Mouse (Mus musculus): ENCODE measurements around the gene Notch2. TPM values are rescaled to one million over a fixed set of nuclear protein-coding genes. Genes with fewer than 3 reads are reported as not detected.

The Notch2 gene
- total RNA-seq, 2 experiments from 2014 or later = 8.7 to 10.3 TPM

- intact Hi-C loops (cut with DNase I) = no loop called here
- DNase-seq = no peak
- no peak overlapping the region for H3K4me3 ChIP-seq
- TF ChIP-seq CTCF (IDR thresholded peaks at IDR 0.05) = no peak
- H3K27ac ChIP-seq = peak overlapping the region; percentile 36
Observed at GRCm38 (mm10) chr3:98051407-98051968, 38.2 kb downstream of the Notch2 start.

GRCm38 (mm10) chr3:98052507-98053430 lies 39.4 kb downstream of the Notch2 start:
- peak; percentile 78 for DNase-seq
- no peak for TF ChIP-seq CTCF (IDR thresholded peaks at IDR 0.05)
- intact Hi-C loops (cut with DNase I) = no loop called here
- Histone ChIP-seq H3K4me3 (no peak overlapping the region), H3K27ac (peak overlapping the region; percentile 67)

GRCm38 (mm10) chr3:98053817-98054216 lies 40.5 kb downstream of the Notch2 start:
- intact Hi-C loops (cut with DNase I) = no loop called here
- no peak for TF ChIP-seq CTCF (IDR thresholded peaks at IDR 0.05)
- no peak overlapping the region for H3K4me3 ChIP-seq
- 0 out of 2 replicates have a peak overlapping the region, but pooled peaks have one; percentile 1 for H3K27ac ChIP-seq
- DNase-seq = no peak

GRCm38 (mm10) chr3:98054334-98055007 lies 41.1 kb downstream of the Notch2 start:
- no peak for TF ChIP-seq CTCF (IDR thresholded peaks at IDR 0.05)
- intact Hi-C loops (cut with DNase I) = no loop called here
- Histone ChIP-seq H3K27ac (peak overlapping the region; percentile 6; the same call in 1 of the 2 replicates), H3K4me3 (no peak overlapping the region)
- no peak for DNase-seq

GRCm38 (mm10) chr3:98055008-98055345 lies 41.6 kb downstream of the Notch2 start:
- H3K4me3 ChIP-seq = no peak overlapping the region
- intact Hi-C loops (cut with DNase I) = no loop called here
- no peak for DNase-seq
- no peak for TF ChIP-seq CTCF (IDR thresholded peaks at IDR 0.05)
- H3K27ac ChIP-seq = peak overlapping the region; percentile 6; the same call in 1 of the 2 replicates

- DNase-seq = peak; percentile 38
- TF ChIP-seq CTCF (IDR thresholded peaks at IDR 0.05) = no peak
- intact Hi-C loops (cut with DNase I) = no loop called here
- Histone ChIP-seq H3K4me3 (peak overlapping the region; percentile 4; the same call in 1 of the 2 replicates), H3K27ac (peak overlapping the region; percentile 81)
Observed at GRCm38 (mm10) chr3:98055808-98056728, 42.7 kb downstream of the Notch2 start.

- peak overlapping the region; percentile 4 for H3K4me3 ChIP-seq
- no peak for TF ChIP-seq CTCF (IDR thresholded peaks at IDR 0.05)
- peak overlapping the region; percentile 81 for H3K27ac ChIP-seq
- intact Hi-C loops (cut with DNase I) = no loop called here
- DNase-seq = peak; percentile 79
Observed at GRCm38 (mm10) chr3:98056956-98057365, 43.6 kb downstream of the Notch2 start.

GRCm38 (mm10) chr3:98059076-98059475 lies 45.7 kb downstream of the Notch2 start:
- TF ChIP-seq CTCF (IDR thresholded peaks at IDR 0.05) = no peak
- peak overlapping the region; percentile 40; the same call in 1 of the 2 replicates for H3K27ac ChIP-seq
- DNase-seq = no peak
- intact Hi-C loops (cut with DNase I) = no loop called here
- H3K4me3 ChIP-seq = no peak overlapping the region

GRCm38 (mm10) chr3:98060981-98061660 lies 47.8 kb downstream of the Notch2 start:
- intact Hi-C loops (cut with DNase I) = loop anchor here (5.0 kb wide), 1 partner anchor 46 kb away; no protein-coding TSS in a partner anchor
- no peak for TF ChIP-seq CTCF (IDR thresholded peaks at IDR 0.05)
- no peak overlapping the region for H3K4me3 ChIP-seq
- no peak for DNase-seq
- H3K27ac ChIP-seq = peak overlapping the region; percentile 51; the same call in 1 of the 2 replicates

GRCm38 (mm10) chr3:98061661-98062330 lies 48.5 kb downstream of the Notch2 start:
- no peak for TF ChIP-seq CTCF (IDR thresholded peaks at IDR 0.05)
- intact Hi-C loops (cut with DNase I) = loop anchor here (5.0 kb wide), 1 partner anchor 46 kb away; no protein-coding TSS in a partner anchor
- no peak overlapping the region for H3K4me3 ChIP-seq
- no peak for DNase-seq
- peak overlapping the region; percentile 51 for H3K27ac ChIP-seq

Measured in gastrocnemius, adult 2 months (tissue).